Mouse (Mus musculus) kidney, postnatal 0 days (tissue): ENCODE results near the gene Tars. TPM values are rescaled to one million over a fixed set of nuclear protein-coding genes. Genes with fewer than 3 reads are reported as not detected.
A peak's percentile ranks its signal among the peaks of the same experiment; 100 is the strongest.

Experiments used
- ATAC-seq: fragments of 200-750 bp; cut with Nextera tagmentation; replicated peaks from 2 replicates; pipeline ENCODE4 v1.8.0; 2017; ENCODE audit warnings: low read depth, moderate number of reproducible peaks, moderate TSS enrichment, moderate library complexity; ENCODE audit not compliant: low FRiP score
- DNase-seq: peaks from one replicate; pipeline ENCODE4 v3.0.0-alpha.2; 2016; ENCODE audit warnings: low spot score
- H3K27ac ChIP-seq: fragments of 300-500 bp; sonication (generic); 2 replicates; pipeline ENCODE4 v1.5.1; 2014; ENCODE audit warnings: mild to moderate bottlenecking
- H3K27me3 ChIP-seq: fragments of 300-500 bp; sonication (generic); 2 replicates; pipeline ENCODE4 v1.6.1; 2014; ENCODE audit warnings: low read length, mixed read lengths; ENCODE audit not compliant: insufficient read depth
- H3K36me3 ChIP-seq: fragments of 300-500 bp; sonication (generic); 2 replicates; pipeline ENCODE4 v1.6.1; 2014; ENCODE audit warnings: low read length, mixed read lengths; ENCODE audit not compliant: insufficient read depth
- H3K4me1 ChIP-seq: fragments of 300-500 bp; sonication (generic); replicated peaks from 2 replicates; pipeline ENCODE4 v1.6.1; 2014; ENCODE audit warnings: antibody characterized with exemption, low read length, mixed read lengths; ENCODE audit not compliant: insufficient read depth
- H3K4me2 ChIP-seq: fragments of 300-500 bp; sonication (generic); 2 replicates; pipeline ENCODE4 v1.6.1; 2014; ENCODE audit warnings: mild to moderate bottlenecking, low read length, moderate library complexity, mixed read lengths
- H3K4me3 ChIP-seq: fragments of 300-500 bp; sonication (generic); replicated peaks from 2 replicates; pipeline ENCODE4 v1.5.1; 2014; ENCODE audit warnings: low read depth, low read length
- H3K9ac ChIP-seq: fragments of 300-500 bp; sonication (generic); 2 replicates; pipeline ENCODE4 v1.6.1; 2014; ENCODE audit warnings: low read depth, low read length
- H3K9me3 ChIP-seq: fragments of 300-500 bp; sonication (generic); replicated peaks from 2 replicates; pipeline ENCODE4 v1.6.1; 2016; ENCODE audit warnings: low read length, inconsistent platforms, mixed read lengths
- CTCF ChIP-seq: IDR thresholded peaks from 2 replicates; pipeline ENCODE4 v1.5.1; 2016; ENCODE audit warnings: antibody characterized with exemption, low read depth, mild to moderate bottlenecking, moderate library complexity
- WGBS: fragments of 180-500 bp; shearing (Covaris S2); extraction: QIAGEN DNeasy Blood & Tissue Kit; methylation state at CpG from one replicate; pipeline ENCODE4 v1.1.7; 2014; 5-methylcytosine and 5-hydroxymethylcytosine counted together
- polyA plus RNA-seq: library from polyadenylated mRNA; unstranded; fragments of >200 nt; fragmentation: Nextera tagmentation; extraction: Ambion mirVana; gene quantifications from 2 replicates; pipeline ENCODE4 v1.2.1, GENCODE M21; 2015

Tars gene
- polyA plus RNA-seq, 1 experiment from 2014 or later: 43.2 TPM

DNA sequence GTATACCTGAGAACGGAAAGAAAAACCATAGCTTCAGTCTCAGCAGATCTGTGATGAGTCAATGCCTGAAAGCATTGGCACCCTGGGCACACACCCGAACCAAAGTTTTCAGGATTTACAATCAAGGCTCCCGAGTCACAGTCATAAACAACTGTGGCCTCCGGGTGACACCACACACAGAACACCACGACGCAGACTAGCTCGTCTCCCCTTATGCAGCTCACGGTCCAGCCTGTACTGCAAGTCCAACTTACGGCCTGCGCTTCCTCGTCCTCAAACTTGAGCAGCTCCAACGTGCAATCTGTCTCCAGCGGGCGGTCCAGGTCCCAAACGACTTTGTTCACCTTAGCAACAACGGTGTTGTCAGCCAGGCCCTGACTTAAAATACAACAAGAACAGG lies 6.6 kb downstream of the Tars start:
- Histone ChIP-seq H3K4me2 (no peak overlapping the region), H3K9me3 (no peaks in the 10 kb centered on the region), H3K36me3 (peaks cover 58% of the 10 kb centered on the region), H3K4me3 (no peak overlapping the region), H3K4me1 (no peaks in the 10 kb centered on the region), H3K27ac (no peak overlapping the region), H3K27me3 (no peaks in the 10 kb centered on the region), H3K9ac (no peak overlapping the region)
- 91% methylated on average over 16 of the region's 16 CpGs for WGBS
- ATAC-seq (no peak), DNase-seq (no peak)
- no peak for TF ChIP-seq CTCF

DNA sequence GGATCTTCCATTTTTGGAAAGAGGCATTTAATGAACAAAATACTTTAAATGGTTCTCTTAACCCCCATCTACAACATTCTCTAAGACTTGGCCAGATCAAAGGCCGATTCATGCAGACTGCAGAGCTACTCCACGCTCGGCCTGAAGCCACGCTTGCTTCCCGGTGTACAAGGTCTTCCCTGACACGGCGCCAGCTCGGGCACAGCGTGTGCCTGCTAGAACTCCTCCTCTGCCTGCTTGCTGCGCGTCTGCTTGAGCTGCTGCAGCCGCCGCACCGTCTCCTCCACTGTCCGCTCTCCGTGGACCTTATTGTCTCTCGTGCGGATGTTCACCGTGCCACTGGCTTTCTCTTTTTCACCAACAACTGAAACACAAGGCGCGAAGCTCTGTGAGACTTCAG lies 15.7 kb downstream of the Tars start:
- no peak for DNase-seq
- no peak for TF ChIP-seq CTCF
- WGBS: 94% methylated on average over 21 of the region's 21 CpGs
- Histone ChIP-seq H3K4me1 (no peaks in the 10 kb centered on the region), H3K27me3 (no peaks in the 10 kb centered on the region), H3K36me3 (peaks cover 50% of the 10 kb centered on the region), H3K27ac (no peak overlapping the region), H3K4me3 (no peak overlapping the region), H3K9me3 (no peaks in the 10 kb centered on the region), H3K9ac (no peak overlapping the region), H3K4me2 (no peak overlapping the region)
- ATAC-seq: no peak

DNA sequence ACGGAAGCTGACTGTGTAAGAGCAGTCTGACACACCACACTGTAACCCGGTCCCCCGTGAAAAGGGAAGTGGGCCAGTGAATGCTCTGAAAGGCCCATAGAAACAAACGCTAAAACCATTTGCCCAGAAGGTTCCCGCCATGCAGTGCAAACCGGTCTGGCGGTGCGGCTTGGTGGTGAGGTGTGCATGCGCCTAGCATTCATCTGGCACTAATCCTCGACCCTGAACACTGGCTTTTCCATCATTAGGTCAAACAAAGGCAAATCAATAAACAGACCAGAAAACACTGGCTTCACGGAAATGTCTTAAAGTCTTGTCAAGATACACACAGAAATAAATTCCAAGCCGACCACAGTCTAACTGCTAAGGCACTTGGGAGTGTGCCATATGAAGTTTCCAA lies 16.9 kb downstream of the Tars start:
- Histone ChIP-seq H3K4me2 (no peak overlapping the region), H3K9ac (no peak overlapping the region), H3K4me3 (no peak overlapping the region), H3K4me1 (no peaks in the 10 kb centered on the region), H3K27me3 (no peaks in the 10 kb centered on the region), H3K27ac (no peak overlapping the region), H3K9me3 (no peaks in the 10 kb centered on the region), H3K36me3 (peaks cover 39% of the 10 kb centered on the region)
- DNase-seq: no peak
- TF ChIP-seq CTCF: no peak
- ATAC-seq: no peak
- WGBS: 78% methylated on average over 12 of the region's 12 CpGs

DNA sequence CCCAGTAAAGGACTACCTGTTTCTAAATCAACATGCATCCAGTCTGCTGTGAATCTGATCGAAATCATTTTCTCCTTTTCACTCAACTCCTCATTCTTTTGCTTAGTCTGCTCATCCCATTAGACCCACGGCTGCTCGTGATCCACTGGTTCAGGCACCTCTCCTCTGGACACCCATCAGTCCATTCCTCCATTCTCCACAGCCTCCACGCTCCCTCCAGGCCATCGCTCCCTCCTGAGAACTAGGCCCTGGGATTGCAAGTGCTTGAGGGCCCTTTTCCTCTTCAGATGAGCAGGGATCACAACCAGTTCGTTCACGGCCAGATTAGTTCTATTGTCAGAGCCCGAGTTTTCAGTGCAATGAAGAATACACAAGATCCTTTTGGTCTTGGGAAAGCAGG lies 18.8 kb downstream of the Tars start:
- no peaks in the 10 kb centered on the region for H3K9me3 ChIP-seq
- no peak overlapping the region for H3K9ac ChIP-seq
- TF ChIP-seq CTCF: no peak
- ATAC-seq: no peak
- no peak overlapping the region for H3K27ac ChIP-seq
- DNase-seq: no peak
- no peaks in the 10 kb centered on the region for H3K27me3 ChIP-seq
- H3K4me2 ChIP-seq: no peak overlapping the region
- H3K4me3 ChIP-seq: no peak overlapping the region
- no peaks in the 10 kb centered on the region for H3K4me1 ChIP-seq
- 91% methylated on average over 8 of the region's 8 CpGs for WGBS
- H3K36me3 ChIP-seq: peaks cover 22% of the 10 kb centered on the region

DNA sequence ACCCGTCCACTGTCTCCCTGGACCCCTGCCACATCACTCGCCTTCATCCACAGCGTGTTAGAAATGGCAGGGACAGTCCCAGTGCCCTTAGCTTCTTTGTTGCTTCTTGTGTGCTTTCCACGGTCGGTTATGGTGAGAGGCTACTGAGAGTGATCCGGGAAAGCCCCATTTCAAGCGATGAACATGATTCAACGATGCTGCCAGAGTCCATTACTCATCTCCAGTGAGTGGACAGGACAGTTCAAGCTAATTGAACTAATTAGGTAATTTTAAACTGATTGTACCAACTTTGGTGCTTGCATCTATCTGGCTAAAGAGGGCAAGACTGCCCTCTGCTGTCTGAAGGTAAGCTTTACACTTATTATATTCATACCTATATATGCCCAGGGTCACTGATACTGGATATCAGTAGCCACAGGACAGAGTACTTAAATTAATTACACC lies 19.4 kb downstream of the Tars start:
- Histone ChIP-seq H3K9me3 (no peaks in the 10 kb centered on the region), H3K4me3 (no peak overlapping the region), H3K9ac (no peak overlapping the region), H3K36me3 (peaks cover 17% of the 10 kb centered on the region), H3K4me2 (no peak overlapping the region), H3K27ac (no peak overlapping the region), H3K27me3 (no peaks in the 10 kb centered on the region), H3K4me1 (no peaks in the 10 kb centered on the region)
- WGBS: 41% methylated on average over 8 of the region's 8 CpGs
- 0 out of 2 replicates have a peak, but pooled peaks have one; percentile 25 for ATAC-seq
- peak; percentile 82 for TF ChIP-seq CTCF
- peak; percentile 68 for DNase-seq

DNA sequence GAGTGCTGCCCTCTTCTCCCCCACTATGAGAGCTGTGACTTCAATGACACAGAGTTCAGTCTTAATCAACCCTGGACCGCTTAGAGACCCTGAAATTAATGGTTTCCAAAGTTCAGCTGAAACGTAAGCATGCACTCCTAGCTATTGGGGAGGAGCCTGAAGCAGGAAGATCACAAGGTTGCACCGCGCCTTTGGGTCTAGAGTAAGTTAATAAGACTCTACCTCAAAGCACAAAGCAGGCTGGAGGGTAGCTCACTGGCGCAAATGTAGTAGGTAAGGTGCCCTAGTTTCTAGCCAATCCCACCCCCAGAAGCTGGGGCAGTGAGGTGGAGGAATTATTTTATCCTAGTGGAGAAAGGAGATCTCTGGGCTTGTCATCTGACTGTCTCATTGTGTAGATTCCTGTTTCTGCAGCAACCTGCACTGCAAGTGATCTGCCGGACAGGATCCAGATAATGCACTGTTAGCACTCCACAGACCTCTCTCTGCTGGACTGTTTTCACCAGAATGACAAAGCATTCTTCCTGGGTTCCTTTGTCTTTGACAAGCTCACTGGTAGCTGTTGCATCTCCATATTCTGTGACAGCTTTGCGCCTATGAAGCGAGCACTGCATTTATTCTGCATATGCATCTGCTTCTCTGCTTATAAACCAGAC lies 19.9 kb downstream of the Tars start:
- no peak overlapping the region for H3K9ac ChIP-seq
- no peak for ATAC-seq
- no peak for DNase-seq
- no peak for TF ChIP-seq CTCF
- no peaks in the 10 kb centered on the region for H3K9me3 ChIP-seq
- no peaks in the 10 kb centered on the region for H3K27me3 ChIP-seq
- H3K36me3 ChIP-seq: peaks cover 12% of the 10 kb centered on the region
- H3K27ac ChIP-seq: no peak overlapping the region
- no peak overlapping the region for H3K4me2 ChIP-seq
- 73% methylated on average over 8 of the region's 8 CpGs for WGBS
- no peak overlapping the region for H3K4me3 ChIP-seq
- no peaks in the 10 kb centered on the region for H3K4me1 ChIP-seq
